Mouse (Mus musculus) retina, postnatal 1 day (tissue): ENCODE results near the gene Ankrd13d.

Source experiments
- DNase-seq: peaks from one replicate; pipeline ENCODE4 v3.0.0-alpha.2; 2012

The Ankrd13d gene

GRCm38 (mm10) chr19:4220957-4221743, 61.8 kb downstream of the Ankrd13d start:
- peak; percentile 29 for DNase-seq

- no peak for DNase-seq
Observed at GRCm38 (mm10) chr19:4220416-4220815, 62.5 kb downstream of the Ankrd13d start.
